Mouse (Mus musculus) brain, embryonic 14.5 days (tissue): Measurements from ENCODE around the gene Raly.

ENCODE experiments used
- CTCF ChIP-seq: fragments of 200-500 bp; IDR thresholded peaks from 2 replicates; pipeline ENCODE4 v1.5.1; 2012; ENCODE audit warnings: inconsistent platforms, mild to moderate bottlenecking, moderate library complexity, borderline replicate concordance; ENCODE audit not compliant: insufficient read depth, insufficient read length; ENCODE audit errors: extremely low read depth
- POLR2A ChIP-seq: fragments of 200-500 bp; IDR thresholded peaks from 2 replicates; pipeline ENCODE4 v1.6.1; 2012; ENCODE audit warnings: mild to moderate bottlenecking, inconsistent platforms, borderline replicate concordance; ENCODE audit not compliant: poor library complexity, insufficient read depth, insufficient read length, severe bottlenecking; ENCODE audit errors: extremely low read depth

DNA sequence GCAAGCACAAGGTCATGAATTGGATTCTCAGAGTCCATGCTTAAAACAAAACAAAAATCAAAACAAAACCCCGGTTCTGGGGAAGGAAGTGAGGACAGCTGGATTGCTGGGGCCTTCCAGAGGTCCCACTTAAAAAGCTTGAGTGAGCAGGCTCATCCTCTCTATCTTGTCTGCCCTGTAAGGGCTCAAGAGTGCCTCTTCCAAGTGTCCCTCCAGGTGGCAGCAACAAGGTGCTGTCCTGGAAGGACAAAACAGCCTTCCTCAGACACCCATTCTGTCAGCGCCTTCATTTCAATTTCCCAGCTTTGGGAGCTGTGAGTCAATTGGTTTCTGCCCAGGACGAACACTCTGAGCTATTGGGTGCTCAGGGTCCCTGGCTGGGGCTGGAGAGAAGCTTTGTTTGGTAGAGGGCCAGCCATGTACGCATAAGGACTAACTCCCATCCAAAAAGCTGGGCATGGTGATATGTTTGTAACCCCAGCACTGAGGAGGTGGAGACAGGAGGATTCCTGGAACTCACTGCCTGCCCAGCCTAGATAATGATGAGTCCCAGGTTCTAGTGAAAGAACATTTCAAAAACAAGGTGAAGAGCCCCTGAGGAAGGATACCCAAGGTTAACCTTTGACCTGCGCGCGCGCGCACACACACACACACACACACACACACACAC, 25.9 kb upstream of the Raly start:
- TF ChIP-seq CTCF (no peak), POLR2A (no peak)
